Mouse (Mus musculus) natural killer cell, adult 2 months (primary cell): ENCODE data around the gene Lmnb2.

Source experiments
- DNase-seq, 2 experiments: peaks; one replicate each; pipeline ENCODE4 v3.0.0; 2022; ENCODE audit warnings: low spot score in 2 of 2

Lmnb2 gene

GRCm38 (mm10) chr10:80917779-80918434 lies at the start of gene Lmnb2:
Gene Lmnb2, minus strand, starts transcription at chr10:80918245.
- DNase-seq = peak in 1 of 2 experiments; percentile 29

- peak; percentile 59 to 77 for DNase-seq
Observed at GRCm38 (mm10) chr10:80967101-80967656, 49.1 kb upstream of the Lmnb2 start.

GRCm38 (mm10) chr10:80966296-80966695 lies 48.3 kb upstream of the Lmnb2 start:
- DNase-seq = no peak

DNA sequence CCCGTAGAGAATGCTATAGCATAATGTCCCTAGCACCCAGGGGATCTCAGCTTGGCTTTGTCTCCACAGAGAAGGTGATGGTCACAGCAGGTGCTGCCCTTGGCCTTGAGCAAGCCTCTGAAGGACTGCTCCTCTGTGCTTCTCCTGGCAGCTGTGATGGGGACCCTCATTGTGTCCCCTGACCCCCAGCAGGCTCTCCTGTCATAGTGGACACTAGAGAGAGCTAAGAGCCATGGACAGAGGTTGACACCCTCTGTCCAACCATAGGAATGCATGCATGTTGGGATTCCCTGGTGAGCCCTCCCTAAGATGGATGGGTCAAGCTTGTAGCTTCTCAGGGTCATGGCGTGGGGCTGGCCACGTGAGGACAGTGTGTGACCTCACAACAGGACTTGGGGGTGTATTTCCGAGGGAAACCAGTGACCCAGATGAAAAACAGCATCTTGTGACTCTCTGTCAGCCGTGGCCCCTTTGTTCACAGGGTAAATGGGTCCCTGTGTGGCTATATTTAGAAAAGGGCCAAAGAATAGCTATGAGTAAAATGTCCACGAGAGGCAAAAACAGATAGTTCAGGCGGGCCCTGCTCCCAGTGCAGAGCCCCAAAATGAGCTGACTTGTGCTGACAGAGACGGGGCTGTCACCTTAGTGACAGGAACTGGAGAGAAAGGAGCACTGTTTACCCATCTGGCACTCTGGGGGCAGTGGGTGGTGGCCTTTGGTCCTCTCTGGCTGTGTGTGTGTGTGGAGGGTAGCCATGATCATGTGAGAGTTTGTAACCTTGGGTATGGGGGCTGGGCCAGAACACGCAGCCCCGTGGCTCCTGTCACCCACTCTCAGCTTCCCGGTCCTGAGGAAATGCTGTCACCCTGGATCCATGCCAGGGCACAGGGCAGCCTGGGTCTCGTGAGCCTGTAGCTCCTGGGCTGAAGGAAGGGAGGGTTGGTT lies 45.3 kb upstream of the Lmnb2 start:
- no peak for DNase-seq

GRCm38 (mm10) chr10:80962585-80962984 lies 44.5 kb upstream of the Lmnb2 start:
- no peak for DNase-seq

GRCm38 (mm10) chr10:80962051-80962472 lies 44.0 kb upstream of the Lmnb2 start:
- DNase-seq = no peak

DNA sequence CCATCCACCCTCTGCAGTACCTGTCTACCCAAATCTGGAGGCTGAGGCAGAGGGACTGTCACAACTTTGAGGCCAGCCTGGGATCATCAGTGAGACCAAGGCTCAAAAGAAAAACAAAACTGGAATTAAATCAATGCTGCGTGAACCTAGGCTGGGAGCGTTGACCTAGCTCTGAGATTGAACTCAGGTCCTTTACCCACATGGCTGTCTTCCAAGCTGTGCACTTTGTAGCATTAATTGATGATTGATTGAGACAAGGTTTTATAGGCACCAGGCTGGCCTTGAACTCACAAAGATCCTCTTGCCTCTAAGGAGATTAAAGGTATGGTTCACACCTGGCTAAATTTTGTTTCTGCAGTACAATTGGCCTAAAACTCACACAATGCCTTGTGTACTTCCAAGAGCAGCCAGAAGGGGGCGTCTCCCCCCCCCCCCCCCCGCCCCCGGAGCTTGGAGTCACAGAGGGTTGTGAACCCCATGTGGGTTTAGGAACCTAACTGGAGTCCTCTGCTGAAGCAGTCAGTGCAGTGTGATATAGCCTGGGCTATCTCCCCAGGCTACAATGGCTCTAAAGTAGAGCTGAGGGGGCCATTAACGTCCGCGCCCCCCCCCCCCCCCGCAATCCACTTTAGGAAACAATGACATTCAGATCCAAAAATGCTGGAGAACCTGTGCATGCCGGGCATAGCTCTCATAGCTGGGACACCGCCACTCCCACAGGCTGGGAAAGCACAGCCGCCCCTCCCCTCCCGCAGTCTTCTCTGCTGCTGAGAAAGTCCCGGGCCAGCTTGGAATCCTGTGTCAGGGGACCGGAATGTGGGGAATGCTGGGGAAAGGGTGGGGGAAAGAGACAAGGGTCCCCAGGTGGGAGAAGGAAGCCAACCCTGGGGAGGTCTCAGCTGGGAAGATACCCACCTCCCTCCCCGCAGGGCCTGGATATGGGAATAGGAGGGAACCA lies 42.8 kb upstream of the Lmnb2 start:
- no peak for DNase-seq

DNA sequence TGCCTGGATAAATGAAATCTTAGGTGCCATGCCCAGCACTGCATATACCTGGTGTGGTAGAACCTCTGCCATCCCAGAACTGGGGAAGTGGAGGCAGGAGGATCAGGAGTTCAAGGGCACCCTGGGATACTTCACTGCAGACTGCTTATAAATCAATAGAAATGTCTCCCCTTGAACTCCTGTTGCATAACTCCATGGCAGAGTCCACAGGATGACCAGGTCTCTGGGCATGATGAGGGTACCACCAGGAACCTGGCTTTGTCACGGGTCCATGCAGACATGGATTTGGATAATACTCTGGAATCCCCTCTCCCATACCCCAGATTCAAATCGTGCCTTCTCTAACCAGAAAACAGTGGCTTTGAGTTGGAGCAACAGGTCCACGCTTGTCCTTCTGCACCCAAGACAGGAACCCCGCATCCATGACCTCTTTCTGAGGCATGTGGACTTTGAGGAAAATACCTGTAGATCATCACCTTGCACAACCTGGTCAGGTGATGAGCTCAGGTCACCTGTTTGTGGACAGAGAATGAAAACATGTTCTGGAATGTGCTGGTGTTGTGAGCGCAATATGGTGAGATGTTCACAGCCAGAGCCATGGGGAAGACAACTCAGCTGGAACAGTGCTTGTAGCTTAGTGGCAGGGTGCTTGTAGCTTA lies 41.1 kb upstream of the Lmnb2 start:
- no peak for DNase-seq

GRCm38 (mm10) chr10:80957791-80958190 lies 39.7 kb upstream of the Lmnb2 start:
- no peak for DNase-seq

DNA sequence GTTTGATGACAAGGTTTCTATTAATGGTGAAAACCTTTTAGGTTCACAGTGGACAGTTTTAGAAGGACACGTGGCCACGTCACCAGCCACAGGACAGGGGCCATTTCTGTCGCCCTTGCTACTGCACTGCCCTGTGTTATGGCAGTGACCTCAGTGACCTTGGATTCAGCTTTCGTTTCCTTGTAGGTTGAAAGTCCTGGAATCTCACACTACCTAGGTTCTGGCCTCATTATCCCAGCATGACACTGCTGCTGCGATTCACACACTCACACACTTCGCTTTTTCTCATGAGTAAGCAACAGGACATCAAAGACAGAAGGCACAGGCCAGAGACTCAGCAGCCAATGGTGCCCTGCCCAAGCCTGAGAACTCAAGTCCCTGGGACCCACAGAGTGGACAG lies 38.9 kb upstream of the Lmnb2 start:
- DNase-seq = no peak

GRCm38 (mm10) chr10:80956385-80956784 lies 38.3 kb upstream of the Lmnb2 start:
- peak; percentile 34 to 67 for DNase-seq

- peak in 1 of 2 experiments; percentile 55 for DNase-seq
Observed at GRCm38 (mm10) chr10:80955536-80955935, 37.5 kb upstream of the Lmnb2 start.

DNA sequence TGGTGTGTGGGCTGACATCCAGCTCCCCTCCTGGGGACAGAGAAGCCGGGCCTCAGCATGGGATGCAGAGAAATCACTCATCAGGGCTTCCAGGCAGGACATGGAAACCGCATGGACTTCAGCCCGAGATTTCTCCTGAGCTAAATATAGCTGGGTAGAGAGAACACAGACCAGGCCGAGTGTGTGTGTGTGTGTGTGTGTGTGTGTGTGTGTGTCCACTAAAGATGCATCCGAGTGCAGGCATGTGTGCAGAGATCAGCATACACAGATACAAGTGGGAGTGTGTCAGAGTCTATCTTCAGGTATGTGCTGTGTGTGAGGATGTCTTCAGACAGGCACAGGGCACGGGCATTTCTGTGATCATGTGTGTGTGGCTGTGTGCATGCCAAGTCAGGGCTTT lies 36.8 kb upstream of the Lmnb2 start:
- DNase-seq = no peak

- DNase-seq = no peak
Observed at GRCm38 (mm10) chr10:80954415-80954814, 36.4 kb upstream of the Lmnb2 start.

GRCm38 (mm10) chr10:80952449-80952848 lies 34.4 kb upstream of the Lmnb2 start:
- no peak for DNase-seq

- DNase-seq = no peak
Observed at GRCm38 (mm10) chr10:80951761-80952390, 33.8 kb upstream of the Lmnb2 start.

DNA sequence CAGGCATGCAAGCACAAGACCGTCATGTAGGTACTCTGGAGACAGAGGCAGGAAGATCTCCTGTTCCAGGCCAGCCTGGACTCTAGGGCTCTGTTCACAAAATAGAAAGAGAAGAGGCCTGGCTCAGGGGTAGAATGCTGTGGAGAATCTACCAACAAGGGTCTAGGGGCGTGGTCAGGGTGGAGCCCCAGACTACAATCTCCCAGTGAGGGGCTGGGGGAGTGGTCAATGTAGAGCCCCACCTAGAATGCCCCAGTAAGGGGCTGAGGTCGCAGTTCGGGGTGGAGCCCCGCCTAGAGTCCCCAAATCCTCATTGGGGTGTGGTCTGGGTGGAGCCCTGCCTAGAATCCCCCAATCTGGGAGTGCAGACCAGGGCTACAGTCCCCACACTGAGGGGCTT lies 32.3 kb upstream of the Lmnb2 start:
- no peak for DNase-seq

DNA sequence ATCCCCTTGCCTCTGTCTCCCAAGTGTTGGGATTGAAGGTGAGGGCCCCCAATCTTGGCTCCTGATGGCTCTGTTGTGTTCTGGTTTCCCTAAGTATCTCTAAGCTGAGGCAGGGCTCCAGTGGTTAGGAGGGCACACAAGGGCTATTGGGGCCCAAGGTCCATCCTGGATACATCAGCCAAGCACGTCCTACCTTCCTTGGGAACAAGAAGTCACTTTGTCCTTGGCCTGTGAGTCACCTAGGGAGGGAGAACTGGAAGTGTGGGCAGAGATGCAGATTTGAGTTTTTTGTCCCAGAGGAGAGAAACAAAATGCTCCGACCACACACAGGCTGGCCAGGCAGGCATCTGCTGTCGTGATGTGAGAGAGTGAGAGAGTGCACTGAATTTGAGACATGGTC lies 31.0 kb upstream of the Lmnb2 start:
- DNase-seq = no peak

DNA sequence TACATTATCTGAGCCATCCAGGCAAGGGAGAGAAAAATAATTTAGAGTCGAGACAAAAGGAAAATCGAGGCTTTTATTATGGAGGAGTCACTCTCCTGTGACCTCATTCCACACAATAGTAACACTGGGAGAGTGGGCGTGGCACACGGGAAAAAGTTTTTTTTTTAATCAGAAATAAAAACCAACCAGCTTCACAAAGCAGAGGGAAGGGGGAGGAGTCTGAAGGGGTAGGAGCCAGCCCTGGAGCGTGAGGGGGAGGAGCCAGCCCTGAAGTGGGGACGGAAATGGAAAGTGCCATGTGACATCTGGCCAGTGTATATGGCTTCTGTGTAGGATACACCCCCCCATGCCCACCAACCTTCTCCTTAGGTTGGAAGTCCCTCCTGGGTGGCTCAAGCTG lies 30.5 kb upstream of the Lmnb2 start:
- DNase-seq = no peak

- DNase-seq = no peak
Observed at GRCm38 (mm10) chr10:80947802-80948201, 29.8 kb upstream of the Lmnb2 start.
